Mouse (Mus musculus): Measurements from ENCODE around the gene Tnpo2. TPM values are rescaled to one million over a fixed set of nuclear protein-coding genes. Genes with fewer than 3 reads are reported as not detected.

Gene Tnpo2
- polyA plus RNA-seq, 1 experiment from 2014 or later: 15.4 TPM

DNA sequence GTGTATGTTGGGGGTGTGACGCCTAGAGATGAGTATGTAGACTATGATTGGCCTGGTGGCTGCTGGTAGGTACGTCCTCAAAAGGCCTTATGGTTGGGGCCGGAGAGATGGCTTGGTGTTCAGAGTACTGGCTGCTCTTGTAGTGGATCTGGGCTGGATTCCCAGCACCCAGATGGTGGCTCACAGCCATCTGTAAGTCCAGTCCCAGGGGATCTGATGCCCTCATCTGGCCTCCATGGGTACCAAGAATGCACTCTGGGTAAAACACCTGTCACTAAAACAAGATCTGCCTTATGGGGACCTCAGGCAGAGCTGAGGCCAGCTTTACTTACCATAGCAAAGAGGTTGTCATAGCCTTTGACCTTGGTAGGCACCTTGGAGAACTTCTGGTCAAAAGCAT, 12.9 kb upstream of the Tnpo2 start:
- Histone ChIP-seq H3K27ac (replicated peaks) (no peak overlapping the region), H3K9me3 (ENCODE audit: control insufficient read depth, low read length) (no peaks in the 10 kb centered on the region), H3K4me1 (replicated peaks; ENCODE audit: control insufficient read depth, insufficient read depth) (peaks cover 3% of the 10 kb centered on the region; the same call in 1 of the 2 replicates), H3K9ac (ENCODE audit: low read length) (no peak overlapping the region), H3K4me2 (replicated peaks; ENCODE audit: low read depth) (peak overlapping the region; percentile 91; the same call in 1 of the 2 replicates), H3K4me3 (ENCODE audit: low read depth, low read length) (no peak overlapping the region), H3K27me3 (ENCODE audit: control insufficient read depth, insufficient read depth, low read length) (no peaks in the 10 kb centered on the region), H3K36me3 (ENCODE audit: control insufficient read depth, insufficient read depth, low read length) (peaks cover 17% of the 10 kb centered on the region)
- ATAC-seq (ENCODE audit: low FRiP score, low TSS enrichment) (no peak), DNase-seq (ENCODE audit: low spot score) (no peak)
- TF ChIP-seq CTCF (IDR thresholded peaks at IDR 0.05; ENCODE audit: low read depth): no peak
- no peak for TF ChIP-seq EP300 (optimal IDR thresholded peaks at IDR 0.05)
- 90% methylated on average over 3 of the region's 3 CpGs for WGBS

- Histone ChIP-seq H3K9me3 (ENCODE audit: control insufficient read depth, low read length) (no peaks in the 10 kb centered on the region), H3K27ac (replicated peaks) (peak within 1 kb of the TSS; percentile 95), H3K36me3 (ENCODE audit: control insufficient read depth, insufficient read depth, low read length) (peaks cover 12% of the 10 kb centered on the region), H3K4me1 (replicated peaks; ENCODE audit: control insufficient read depth, insufficient read depth) (peaks cover 3% of the 10 kb centered on the region; the same call in 1 of the 2 replicates), H3K9ac (ENCODE audit: low read length) (peak within 1 kb of the TSS; percentile 81), H3K4me2 (replicated peaks; ENCODE audit: low read depth) (peak within 1 kb of the TSS; percentile 91), H3K27me3 (ENCODE audit: control insufficient read depth, insufficient read depth, low read length) (no peaks in the 10 kb centered on the region), H3K4me3 (ENCODE audit: low read depth, low read length) (peak within 1 kb of the TSS; percentile 79)
- DNase-seq (ENCODE audit: low spot score) (peak; percentile 85), ATAC-seq (ENCODE audit: low FRiP score, low TSS enrichment) (peak; percentile 92)
- TF ChIP-seq EP300 (optimal IDR thresholded peaks at IDR 0.05) (no peak), CTCF (IDR thresholded peaks at IDR 0.05; ENCODE audit: low read depth) (no peak)
- 3% methylated on average over 30 of the region's 30 CpGs for WGBS
Measured at GRCm38 (mm10) chr8:85025098-85025932, 11.4 kb upstream of the Tnpo2 start, which contains the start of gene Asna1. Gene Asna1 (minus strand): TSS chr8:85025281.

GRCm38 (mm10) chr8:85026670-85027515, 9.8 kb upstream of the Tnpo2 start, which contains the start of gene Trir:
Gene Trir (plus strand): TSS chr8:85026823.
- TF ChIP-seq CTCF (IDR thresholded peaks at IDR 0.05; ENCODE audit: low read depth): no peak
- no peak for TF ChIP-seq EP300 (optimal IDR thresholded peaks at IDR 0.05)
- ATAC-seq (ENCODE audit: low FRiP score, low TSS enrichment): peak; percentile 83
- H3K9ac ChIP-seq (ENCODE audit: low read length): peak within 1 kb of the TSS; percentile 99
- peak within 1 kb of the TSS; percentile 91 for H3K4me2 ChIP-seq (replicated peaks; ENCODE audit: low read depth)
- H3K27me3 ChIP-seq (ENCODE audit: control insufficient read depth, insufficient read depth, low read length): no peaks in the 10 kb centered on the region
- peaks cover 3% of the 10 kb centered on the region; the same call in 1 of the 2 replicates for H3K4me1 ChIP-seq (replicated peaks; ENCODE audit: control insufficient read depth, insufficient read depth)
- peaks cover 14% of the 10 kb centered on the region for H3K36me3 ChIP-seq (ENCODE audit: control insufficient read depth, insufficient read depth, low read length)
- H3K27ac ChIP-seq (replicated peaks): peak within 1 kb of the TSS; percentile 95
- peak within 1 kb of the TSS; percentile 99 for H3K4me3 ChIP-seq (ENCODE audit: low read depth, low read length)
- H3K9me3 ChIP-seq (ENCODE audit: control insufficient read depth, low read length): no peaks in the 10 kb centered on the region
- peak; percentile 96 for DNase-seq (ENCODE audit: low spot score)
- under 1% methylated on average over 65 of the region's 75 CpGs for WGBS

GRCm38 (mm10) chr8:85027516-85027855, 9.2 kb upstream of the Tnpo2 start:
- peak overlapping the region; percentile 99 for H3K4me3 ChIP-seq (ENCODE audit: low read depth, low read length)
- TF ChIP-seq CTCF (IDR thresholded peaks at IDR 0.05; ENCODE audit: low read depth): no peak
- no peak for TF ChIP-seq EP300 (optimal IDR thresholded peaks at IDR 0.05)
- H3K4me2 ChIP-seq (replicated peaks; ENCODE audit: low read depth): peak overlapping the region; percentile 91
- ATAC-seq (ENCODE audit: low FRiP score, low TSS enrichment): no peak
- peak overlapping the region; percentile 95 for H3K27ac ChIP-seq (replicated peaks)
- peaks cover 20% of the 10 kb centered on the region for H3K36me3 ChIP-seq (ENCODE audit: control insufficient read depth, insufficient read depth, low read length)
- 2% methylated on average over 13 of the region's 13 CpGs for WGBS
- peak; percentile 46 for DNase-seq (ENCODE audit: low spot score)
- peak overlapping the region; percentile 99 for H3K9ac ChIP-seq (ENCODE audit: low read length)
- H3K9me3 ChIP-seq (ENCODE audit: control insufficient read depth, low read length): no peaks in the 10 kb centered on the region
- H3K4me1 ChIP-seq (replicated peaks; ENCODE audit: control insufficient read depth, insufficient read depth): peaks cover 3% of the 10 kb centered on the region; the same call in 1 of the 2 replicates
- no peaks in the 10 kb centered on the region for H3K27me3 ChIP-seq (ENCODE audit: control insufficient read depth, insufficient read depth, low read length)

DNA sequence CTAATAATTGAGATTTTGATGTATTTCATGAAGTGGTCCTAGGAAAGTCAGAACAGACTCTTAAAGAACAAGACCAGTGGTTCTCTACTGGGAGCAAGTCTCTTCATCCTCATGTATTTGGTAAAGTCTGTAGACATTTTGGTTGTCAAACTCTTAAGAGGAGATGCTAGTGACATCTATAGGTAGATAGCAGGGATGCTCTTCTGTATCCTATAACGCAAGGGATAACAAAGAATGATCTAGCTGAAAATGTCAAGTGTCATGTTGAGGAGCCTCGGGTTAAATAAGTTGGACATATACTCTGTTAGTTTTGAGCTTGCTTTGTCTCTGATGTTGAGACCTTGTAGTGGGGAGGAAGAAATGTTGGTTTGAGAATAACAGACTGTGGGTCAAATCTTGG, 8.8 kb upstream of the Tnpo2 start:
- H3K9me3 ChIP-seq (ENCODE audit: control insufficient read depth, low read length): no peaks in the 10 kb centered on the region
- 9% methylated on average over 2 of the region's 2 CpGs for WGBS
- H3K36me3 ChIP-seq (ENCODE audit: control insufficient read depth, insufficient read depth, low read length): peaks cover 22% of the 10 kb centered on the region
- peak overlapping the region; percentile 28; the same call in 1 of the 2 replicates for H3K9ac ChIP-seq (ENCODE audit: low read length)
- TF ChIP-seq EP300 (optimal IDR thresholded peaks at IDR 0.05) (no peak), CTCF (IDR thresholded peaks at IDR 0.05; ENCODE audit: low read depth) (peak; percentile 24; the same call in 1 of the 2 replicates)
- H3K27ac ChIP-seq (replicated peaks): no peak overlapping the region
- H3K4me2 ChIP-seq (replicated peaks; ENCODE audit: low read depth): peak overlapping the region; percentile 91
- DNase-seq (ENCODE audit: low spot score): no peak
- peaks cover 3% of the 10 kb centered on the region; the same call in 1 of the 2 replicates for H3K4me1 ChIP-seq (replicated peaks; ENCODE audit: control insufficient read depth, insufficient read depth)
- ATAC-seq (ENCODE audit: low FRiP score, low TSS enrichment): no peak
- H3K27me3 ChIP-seq (ENCODE audit: control insufficient read depth, insufficient read depth, low read length): no peaks in the 10 kb centered on the region
- H3K4me3 ChIP-seq (ENCODE audit: low read depth, low read length): peak overlapping the region; percentile 99

All from stomach, postnatal 0 days (tissue).